Mouse (Mus musculus): Measurements from ENCODE around the gene Emilin3.

DNA sequence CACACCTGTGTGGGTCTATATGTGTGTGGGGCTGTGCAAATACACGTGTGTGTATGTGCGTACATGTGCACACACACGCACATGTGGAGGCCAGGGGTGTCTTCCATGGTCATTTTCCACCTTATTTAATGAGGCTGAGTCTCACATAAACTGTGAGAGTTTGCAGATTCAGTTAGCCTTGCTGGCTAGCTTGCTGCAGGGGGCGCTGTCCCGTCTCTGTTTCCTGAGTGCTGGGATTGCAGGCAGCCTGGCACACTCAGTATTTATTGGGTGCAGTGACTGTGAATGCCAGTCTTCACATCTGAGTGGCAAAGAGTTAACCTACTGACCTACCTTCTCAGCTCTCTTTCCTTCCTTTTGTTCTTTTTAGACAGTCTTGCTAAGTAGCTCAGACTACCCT, 21.8 kb upstream of the Emilin3 start:
- TF ChIP-seq CTCF (IDR thresholded peaks at IDR 0.05) (peak; percentile 49), EP300 (IDR thresholded peaks at IDR 0.05) (no peak)
